ENCODE assay signal across 9 mouse cellular contexts in genomic region chr15:100873155-100873554, GRCm38 (mm10). TPM values are rescaled to one million over a fixed set of nuclear protein-coding genes. Genes with fewer than 3 reads are reported as not detected.
DNase-seq lines count a peak whose midpoint lies in the region; ATAC-seq lines count a peak whose summit lies in the region.
"Had no signal": no experiment of that assay in that cellular context is flagged by ENCODE, and none has a peak within 500 bp of the region (broad histone marks: within the 10 kb centered on the region; RNA-seq: fewer than 3 reads in every experiment).

No protein-coding gene starts in this region.

- 4% methylated on average over 16 of the region's 16 CpGs for WGBS in embryonic facial prominence, embryonic 14.5 days

- H3K36me3 ChIP-seq in embryonic facial prominence, embryonic 14.5 days (ENCODE audit: control insufficient read depth, insufficient read depth, low read length): no peaks in the 10 kb centered on the region
- H3K36me3 ChIP-seq: embryonic facial prominence, embryonic 15.5 days had no signal

- peak overlapping the region; percentile 25; the same call in 1 of the 2 replicates for H3K4me2 ChIP-seq in embryonic facial prominence, embryonic 14.5 days (ENCODE audit: low read depth, low read length)
- H3K4me2 ChIP-seq: embryonic facial prominence, embryonic 15.5 days had no signal

- DNase-seq in 416B (ENCODE audit: low read depth) (peak; percentile 30), WW6 (ENCODE audit: low read depth, low spot score) (peak; percentile 61)
- DNase-seq in embryonic facial prominence, embryonic 14.5 days (ENCODE audit: low spot score): peak; percentile 95
- DNase-seq in heart, postnatal 36 days: peak; percentile 39 to 69
- DNase-seq in kidney, postnatal 25 days: peak; percentile 87 to 89
- peak; percentile 76 to 80 for DNase-seq in lung, postnatal 4 days
- DNase-seq in right cerebral cortex, postnatal 10 days (ENCODE audit: low spot score in 2 of 2): peak; percentile 67 to 68
- DNase-seq in yolk sac, embryonic 10.5 days (ENCODE audit: low spot score): peak; percentile 77

- no peak overlapping the region for H3K9ac ChIP-seq in embryonic facial prominence, embryonic 14.5 days (ENCODE audit: low read depth, low read length)
- H3K9ac ChIP-seq: embryonic facial prominence, embryonic 15.5 days had no signal

- peaks cover 34% of the 10 kb centered on the region for H3K27me3 ChIP-seq in embryonic facial prominence, embryonic 14.5 days (replicated peaks; ENCODE audit: control insufficient read depth, insufficient read depth, low read length)

- ATAC-seq in embryonic facial prominence, embryonic 14.5 days (ENCODE audit: low read depth): peak; percentile 28

- intact Hi-C loops in heart, postnatal 36 days (cut with DNase I): no loop called here

- H3K9me3 ChIP-seq in embryonic facial prominence, embryonic 14.5 days (ENCODE audit: control insufficient read depth, low read length): no peaks in the 10 kb centered on the region
- H3K9me3 ChIP-seq: embryonic facial prominence, embryonic 15.5 days had no signal

- no peak overlapping the region for H3K27ac ChIP-seq in embryonic facial prominence, embryonic 14.5 days (replicated peaks; ENCODE audit: low read depth, low read length)
- H3K27ac ChIP-seq: embryonic facial prominence, embryonic 15.5 days had no signal

- H3K4me1 ChIP-seq in embryonic facial prominence, embryonic 14.5 days (ENCODE audit: control insufficient read depth, insufficient read depth, low read length): peaks cover 10% of the 10 kb centered on the region

- H3K4me3 ChIP-seq in embryonic facial prominence, embryonic 14.5 days (ENCODE audit: low read depth, low read length): no peak overlapping the region
- H3K4me3 ChIP-seq: embryonic facial prominence, embryonic 15.5 days had no signal

RNA-seq across cellular contexts. Expression of gene Scn8a, which starts 3.5 kb away (rescaled TPM):
- polyA plus RNA-seq in embryonic facial prominence, embryonic 14.5 days (2014; fragmentation: Nextera tagmentation; extraction: Ambion mirVana): 4.9 and 5.3 TPM in 2 replicates
- total RNA-seq in heart, postnatal 36 days (2021): under 1 TPM in 1 of 2 experiments, not detected in 1; 0.56 TPM

Comparison
In these comparisons a context has a peak if more than half of its experiments do, and no peak if none do; other contexts are left out.
1. DNase-seq: peak in every context shown above with its lines; median percentile 95 in embryonic facial prominence, embryonic 14.5 days; 88 in kidney, postnatal 25 days; 78 in lung, postnatal 4 days; 77 in yolk sac, embryonic 10.5 days; 68 in right cerebral cortex, postnatal 10 days; 61 in WW6; 54 in heart, postnatal 36 days; 30 in 416B.